Mouse (Mus musculus) small intestine, adult 2 months (tissue): ENCODE results near the gene Tspan11.

Experiments used
- CTCF ChIP-seq: fragments of 200-500 bp; IDR thresholded peaks from 2 replicates; pipeline ENCODE4 v1.5.1; 2012; ENCODE audit warnings: low read depth, mild to moderate bottlenecking, control low read depth, inconsistent platforms, low read length, moderate library complexity, mixed read lengths; ENCODE audit not compliant: insufficient replicate concordance, insufficient read length; ENCODE audit errors: extremely low read depth
- POLR2A ChIP-seq: fragments of 200-500 bp; IDR thresholded peaks from 2 replicates; pipeline ENCODE4 v1.6.1; 2012; ENCODE audit warnings: low read depth, mild to moderate bottlenecking, control low read depth, inconsistent platforms, low read length, moderate library complexity

- TF ChIP-seq POLR2A (no peak), CTCF (peak; percentile 42; the same call in 1 of the 2 replicates)
These were observed 7.9 kb upstream of the Tspan11 start for GRCm38 (mm10) chr6:127879472-127879871.
